Mouse (Mus musculus): ENCODE measurements around the gene Adgrg1. TPM values are rescaled to one million over a fixed set of nuclear protein-coding genes. Genes with fewer than 3 reads are reported as not detected.
"Not testable (repeated sequence)": the region's sequence is repeated elsewhere in the genome, so short reads cannot be mapped to it uniquely, and the experiment has no call there.

The Adgrg1 gene
- total RNA-seq, 4 experiments from 2014 or later = 81.5 to 97.4 (median 90.2) TPM

DNA sequence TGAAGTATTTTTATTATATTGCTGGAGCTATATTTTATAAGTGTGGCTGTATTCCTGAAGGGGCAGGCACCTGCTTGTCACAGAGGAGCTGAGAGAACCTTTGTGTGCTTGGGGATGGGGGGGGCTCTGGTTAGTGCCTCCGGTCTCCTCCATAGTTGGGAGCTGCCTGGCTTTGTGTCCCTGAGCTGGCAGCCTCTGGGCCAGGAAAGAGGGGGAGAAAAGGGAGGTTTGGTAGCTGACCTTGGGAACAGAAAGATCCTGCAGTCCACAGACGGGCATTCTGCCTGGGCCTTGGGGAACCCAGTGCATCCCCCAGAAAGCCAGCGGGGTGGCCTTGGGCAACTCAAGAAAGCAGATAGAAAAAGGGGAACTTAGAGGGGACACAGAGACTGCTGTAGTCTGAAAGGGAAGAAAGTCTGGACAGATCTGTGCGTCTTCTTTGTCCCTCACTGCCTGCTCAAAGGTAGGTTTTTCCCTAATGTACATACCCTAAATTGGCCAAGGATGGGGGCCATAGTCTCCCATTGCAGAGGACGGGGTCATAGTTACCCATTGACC, 20.9 kb downstream of the Adgrg1 start:
- DNase-seq (ENCODE audit: low spot score in 2 of 2) = no peak

DNA sequence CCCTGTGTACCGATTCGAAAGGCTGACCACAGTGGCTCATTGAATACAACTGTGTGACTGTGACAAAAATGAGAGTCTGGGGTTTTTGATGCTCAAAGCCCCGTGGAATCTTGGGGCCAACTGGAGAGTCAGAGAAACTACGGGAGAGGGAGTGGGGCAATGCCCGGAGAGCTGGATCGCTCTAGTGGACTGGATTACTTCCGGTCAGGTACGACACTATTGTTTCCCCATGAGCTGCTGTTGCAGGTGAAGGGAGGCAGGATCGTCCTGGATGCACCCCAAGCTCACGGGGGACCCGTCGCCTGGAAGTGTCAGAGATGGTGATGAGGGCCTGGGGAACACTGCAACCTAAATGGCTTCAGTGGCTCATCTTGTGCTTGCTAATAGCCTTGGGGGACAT, 21.5 kb downstream of the Adgrg1 start:
- DNase-seq (ENCODE audit: low spot score in 2 of 2) = no peak

DNA sequence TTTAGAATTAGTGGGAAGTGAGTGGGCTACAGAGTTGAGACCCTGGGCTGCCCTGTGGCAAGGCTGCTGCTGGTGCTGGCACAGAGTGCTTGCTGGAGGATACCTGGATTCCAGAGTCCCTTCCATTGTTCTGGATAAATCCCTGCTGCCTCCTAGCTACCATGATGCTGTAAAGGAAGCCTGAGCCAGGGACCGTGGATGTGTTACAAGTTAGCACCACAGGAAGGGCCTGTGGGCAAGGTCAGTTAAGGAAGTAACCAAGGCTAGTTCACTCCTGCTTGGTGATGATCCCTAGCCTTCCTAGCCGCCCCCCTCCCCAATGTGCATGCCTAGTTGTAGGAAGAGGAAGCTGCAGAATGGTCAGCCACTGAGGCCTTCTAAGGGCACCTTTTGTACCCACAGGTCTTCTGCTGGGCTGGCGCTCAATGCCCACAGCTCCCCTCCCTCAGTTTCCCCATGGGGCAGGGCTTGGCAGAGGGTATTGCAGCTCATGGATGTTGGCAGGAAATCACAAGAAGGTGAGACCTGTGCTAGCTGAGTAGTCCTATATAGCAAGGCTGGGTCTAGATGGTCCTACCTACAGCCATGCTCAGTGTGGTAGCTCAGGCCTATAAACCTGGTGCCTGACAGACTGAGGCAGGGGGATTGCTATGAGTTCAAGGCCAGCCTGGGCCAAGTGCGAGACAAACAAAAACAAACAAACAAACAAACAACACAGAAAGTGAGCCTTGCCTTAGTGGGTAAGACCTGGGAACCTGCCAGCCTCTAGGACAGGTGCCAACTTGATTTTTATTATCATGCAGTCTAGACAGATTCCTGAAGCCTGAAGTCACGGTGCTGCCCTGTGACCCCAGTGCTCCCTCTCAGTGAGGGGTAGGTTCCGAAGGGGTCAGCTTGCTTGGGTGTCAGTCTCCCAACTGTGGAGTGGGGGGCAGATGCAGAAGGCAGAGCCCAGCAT, 22.6 kb downstream of the Adgrg1 start:
- no peak for DNase-seq (ENCODE audit: low spot score in 2 of 2)

DNA sequence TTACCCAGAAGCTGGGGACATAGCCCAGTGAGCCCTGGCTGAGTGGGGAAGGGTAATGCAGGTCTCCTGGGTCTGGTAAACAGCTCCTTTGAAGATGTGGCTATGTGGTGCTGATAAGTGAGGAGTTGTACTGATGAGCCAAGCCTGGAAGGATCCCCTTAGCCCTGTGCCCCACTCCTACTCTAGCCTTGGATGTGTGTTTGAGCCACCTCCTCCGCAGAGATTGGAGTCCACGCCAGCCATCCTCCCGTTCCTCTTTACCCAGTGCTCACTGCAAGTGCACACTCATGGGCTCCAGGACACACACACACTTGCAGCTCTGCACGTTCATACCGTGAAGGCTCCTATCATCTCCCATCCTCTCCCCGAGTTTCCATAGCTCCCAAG, 23.3 kb downstream of the Adgrg1 start:
- no peak for DNase-seq (ENCODE audit: low spot score in 2 of 2)

- DNase-seq (ENCODE audit: low spot score in 2 of 2) = no peak
These were observed 23.9 kb downstream of the Adgrg1 start for GRCm38 (mm10) chr8:94998431-94998830.

GRCm38 (mm10) chr8:94999004-94999403, 24.5 kb downstream of the Adgrg1 start:
- no peak for DNase-seq (ENCODE audit: low spot score in 2 of 2)

DNA sequence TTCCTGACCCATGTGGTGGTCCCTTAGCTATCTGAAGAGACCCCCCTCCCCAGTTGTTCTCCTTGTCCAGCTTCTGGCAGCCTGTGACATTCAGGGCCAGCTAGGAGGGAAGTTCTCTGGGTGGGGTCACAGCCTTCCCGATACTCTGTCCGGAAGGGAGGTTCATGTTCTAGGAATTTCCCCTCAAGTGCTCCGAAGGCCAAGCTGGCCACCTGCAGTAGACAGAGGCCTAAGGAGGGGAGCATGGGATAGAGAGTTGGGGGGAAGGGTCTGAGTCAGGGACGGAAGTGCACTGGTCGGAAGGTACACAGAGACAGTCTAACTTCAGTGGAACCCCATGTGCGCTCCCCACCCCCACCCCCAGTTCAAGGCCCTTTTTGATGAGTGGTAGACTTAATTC, 25.4 kb downstream of the Adgrg1 start:
- DNase-seq (ENCODE audit: low spot score in 2 of 2) = no peak

GRCm38 (mm10) chr8:95000684-95001083, 26.1 kb downstream of the Adgrg1 start:
- DNase-seq (ENCODE audit: low spot score in 2 of 2) = no peak

DNA sequence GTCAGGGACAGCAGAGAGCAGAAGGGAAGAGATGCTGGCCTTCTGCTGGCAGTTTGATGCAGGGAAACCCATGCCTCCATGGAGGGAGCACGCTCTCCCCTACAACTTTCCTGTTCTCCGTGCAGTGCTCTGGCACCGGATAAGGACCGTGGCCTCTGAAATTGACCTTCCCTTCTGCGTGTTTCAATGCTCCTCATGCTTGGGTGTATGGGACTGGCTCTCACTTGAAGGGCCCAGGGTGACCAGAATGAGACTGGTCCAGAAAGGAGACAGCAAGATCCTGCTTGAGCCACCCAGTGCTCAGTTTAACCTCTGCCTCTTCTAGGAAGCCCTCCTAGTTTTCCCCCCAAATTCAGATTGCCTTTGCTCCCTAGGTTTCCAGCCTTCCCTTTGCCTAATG, 26.6 kb downstream of the Adgrg1 start:
- no peak for DNase-seq (ENCODE audit: low spot score in 2 of 2)

DNA sequence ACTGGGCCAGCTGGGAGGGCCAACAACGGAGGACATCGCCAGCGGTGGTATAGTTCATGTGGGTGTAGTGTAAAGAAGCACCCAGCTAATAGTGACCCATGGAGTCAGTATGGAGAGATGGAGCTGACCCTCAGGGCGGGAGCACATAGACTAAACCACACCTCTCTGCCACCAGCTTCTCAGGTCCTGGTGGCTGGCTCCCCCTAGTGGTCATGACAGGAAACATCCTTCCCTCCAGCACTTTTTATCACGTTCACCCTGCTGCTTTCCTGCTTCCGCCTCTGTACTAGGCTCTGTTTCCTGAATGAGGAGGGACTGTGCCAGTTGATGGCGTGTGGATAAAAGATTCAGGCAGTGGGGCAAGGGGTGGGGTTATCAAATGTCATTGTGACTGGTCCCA, 27.1 kb downstream of the Adgrg1 start:
- peak; percentile 67 to 80 for DNase-seq (ENCODE audit: low spot score in 2 of 2)

DNA sequence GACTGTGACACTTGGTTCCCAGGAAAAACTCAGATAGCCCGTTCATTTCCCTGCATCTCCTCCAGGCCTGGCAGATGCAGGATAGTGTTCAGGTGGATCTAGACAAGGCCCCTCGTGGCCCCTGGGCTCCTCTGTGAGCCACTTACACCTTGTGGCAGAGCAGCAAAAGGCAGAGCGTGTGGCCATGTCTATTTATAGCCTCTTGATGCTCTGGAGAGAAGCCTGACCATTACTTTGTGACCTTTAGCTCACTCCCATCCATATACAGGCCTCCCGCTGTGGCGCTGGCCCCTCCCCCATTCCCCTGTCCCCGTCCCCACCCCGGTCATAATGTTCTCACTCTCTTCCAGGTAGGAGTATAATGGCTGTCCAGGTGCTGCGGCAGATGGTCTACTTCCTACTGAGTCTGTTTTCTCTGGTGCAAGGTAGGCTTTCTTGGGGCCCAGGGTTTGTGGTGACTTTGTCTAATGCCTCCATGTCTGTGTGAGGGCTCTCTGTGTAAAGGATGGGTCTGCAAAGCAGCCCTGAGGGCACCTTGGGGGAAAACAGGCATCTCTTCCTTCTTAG, 27.6 kb downstream of the Adgrg1 start:
- DNase-seq (ENCODE audit: low spot score in 2 of 2) = no peak

GRCm38 (mm10) chr8:95012442-95012919, 37.9 kb downstream of the Adgrg1 start:
- DNase-seq (ENCODE audit: low spot score in 2 of 2) = no peak

DNA sequence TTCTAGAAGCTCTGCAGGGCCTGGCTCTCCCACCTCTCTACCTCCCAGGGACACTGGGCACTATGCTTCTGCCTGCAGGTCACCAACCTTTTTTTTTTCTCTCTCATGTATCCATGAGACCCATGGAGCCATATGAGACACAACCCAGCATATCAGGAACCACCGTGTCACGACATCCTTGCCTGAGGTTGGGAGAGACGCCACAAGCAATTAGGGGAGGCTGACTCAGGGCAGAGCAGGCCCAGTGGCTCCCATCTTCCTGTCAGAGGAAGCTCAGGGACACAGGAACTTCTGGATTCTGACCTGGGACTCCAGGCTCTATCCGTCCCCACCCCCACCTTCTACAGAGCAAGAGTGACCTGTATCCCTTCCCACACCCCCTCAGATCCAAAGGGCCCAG, 41.3 kb downstream of the Adgrg1 start:
- no peak for DNase-seq (ENCODE audit: low spot score in 2 of 2)

DNA sequence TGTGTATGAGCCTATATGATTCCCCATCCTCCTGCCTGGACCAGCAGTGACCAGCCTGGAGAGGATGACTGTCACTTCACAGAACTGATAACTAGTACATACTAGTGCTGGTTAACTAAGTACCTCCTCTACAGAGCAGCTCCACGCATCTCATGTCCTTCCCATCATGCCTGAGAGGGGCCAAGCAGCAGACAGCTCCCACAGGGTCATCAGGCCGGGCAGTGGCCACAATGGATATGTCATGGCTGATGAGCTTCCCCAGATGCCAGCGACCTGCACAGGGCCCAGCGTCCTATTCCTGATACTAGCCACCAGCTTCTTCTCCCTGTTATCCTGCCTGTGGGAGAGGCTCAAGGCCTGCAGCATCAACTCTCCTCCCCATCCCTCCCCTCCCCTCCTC, 42.1 kb downstream of the Adgrg1 start:
- DNase-seq (ENCODE audit: low spot score in 2 of 2) = no peak

- DNase-seq (ENCODE audit: low spot score in 2 of 2) = no peak
These were observed 42.9 kb downstream of the Adgrg1 start, which contains the start of gene Adgrg3 for GRCm38 (mm10) chr8:95017451-95017850. Gene Adgrg3, plus strand, starts transcription at chr8:95017692.

DNA sequence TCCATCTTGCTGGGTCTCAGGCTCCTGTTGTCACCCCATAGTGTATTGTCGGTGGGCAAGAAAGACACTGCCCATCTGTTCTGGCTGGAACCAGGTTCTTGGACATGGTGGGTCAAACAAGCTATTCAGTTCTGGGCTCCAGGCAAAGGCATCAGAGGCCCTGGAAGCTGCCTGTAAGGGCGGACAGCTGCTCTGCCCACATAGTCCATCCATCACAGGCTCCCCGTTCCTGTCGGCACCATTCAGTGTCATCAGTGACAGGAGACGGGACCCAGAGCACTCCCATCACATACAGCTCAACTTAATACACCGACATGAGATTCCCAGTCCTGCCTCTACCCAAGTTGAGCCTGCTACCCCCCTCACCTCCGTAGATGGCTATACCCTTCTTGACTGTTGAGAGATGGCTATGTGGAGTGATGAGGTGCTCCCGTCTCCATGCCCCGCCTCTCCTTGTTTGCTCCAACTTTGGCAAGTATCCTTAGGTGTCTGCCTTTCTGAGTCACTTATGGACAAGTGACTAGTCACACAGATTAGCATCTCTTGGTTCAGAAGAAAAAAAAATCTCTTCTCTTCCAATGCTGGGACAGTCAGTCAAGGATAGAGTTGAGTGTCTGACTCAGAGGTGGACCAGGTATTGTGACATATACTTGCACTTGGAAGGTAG, 43.6 kb downstream of the Adgrg1 start:
- DNase-seq (ENCODE audit: low spot score in 2 of 2) = no peak

- no peak for DNase-seq (ENCODE audit: low spot score in 2 of 2)
These were observed 45.8 kb downstream of the Adgrg1 start for GRCm38 (mm10) chr8:95020293-95020777.

GRCm38 (mm10) chr8:95020821-95021220, 46.3 kb downstream of the Adgrg1 start:
- no peak for DNase-seq (ENCODE audit: low spot score in 2 of 2)

DNA sequence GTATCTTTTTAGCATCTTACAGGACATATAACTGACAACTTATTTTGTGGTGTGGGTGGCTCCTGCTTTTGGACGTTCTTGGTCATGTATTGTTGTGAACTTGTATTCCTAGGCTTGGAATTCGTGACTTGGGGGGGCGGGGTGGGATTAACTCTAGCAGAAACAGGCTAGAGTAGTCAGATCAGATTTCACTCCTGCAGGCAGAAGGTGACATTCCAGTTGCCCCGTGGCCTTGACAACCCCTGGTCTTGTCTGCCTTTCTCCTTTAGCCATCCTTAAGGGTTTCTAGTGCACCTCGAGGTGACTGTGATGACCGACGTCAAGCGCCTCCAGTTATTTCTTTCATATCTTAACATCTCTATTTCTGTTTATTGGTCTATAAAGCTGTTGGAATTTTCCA, 48.6 kb downstream of the Adgrg1 start:
- DNase-seq (ENCODE audit: low spot score in 2 of 2) = no peak

DNA sequence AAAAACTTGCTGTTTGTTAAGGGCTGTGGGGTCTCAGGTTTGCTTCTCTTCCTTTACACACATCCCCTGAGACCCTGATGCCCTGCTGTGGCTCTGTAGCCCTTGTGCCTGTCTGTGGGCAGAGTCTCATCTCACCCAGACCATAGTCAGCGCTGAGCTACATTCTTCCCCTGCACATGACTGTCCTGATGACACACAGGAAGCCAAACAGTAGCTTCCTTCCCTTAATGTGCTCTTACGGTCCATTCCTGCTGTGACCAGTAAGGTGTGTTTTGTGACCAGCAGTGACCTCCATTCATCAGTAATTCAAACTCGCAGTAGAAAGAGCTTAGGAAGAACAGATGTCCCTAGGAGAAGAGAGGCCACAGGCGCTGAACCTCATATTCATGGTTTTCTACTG, 49.8 kb downstream of the Adgrg1 start:
- no peak for DNase-seq (ENCODE audit: low spot score in 2 of 2)

GRCm38 (mm10) chr8:95025421-95025820, 50.9 kb downstream of the Adgrg1 start:
- DNase-seq (ENCODE audit: low spot score in 2 of 2) = no peak

DNA sequence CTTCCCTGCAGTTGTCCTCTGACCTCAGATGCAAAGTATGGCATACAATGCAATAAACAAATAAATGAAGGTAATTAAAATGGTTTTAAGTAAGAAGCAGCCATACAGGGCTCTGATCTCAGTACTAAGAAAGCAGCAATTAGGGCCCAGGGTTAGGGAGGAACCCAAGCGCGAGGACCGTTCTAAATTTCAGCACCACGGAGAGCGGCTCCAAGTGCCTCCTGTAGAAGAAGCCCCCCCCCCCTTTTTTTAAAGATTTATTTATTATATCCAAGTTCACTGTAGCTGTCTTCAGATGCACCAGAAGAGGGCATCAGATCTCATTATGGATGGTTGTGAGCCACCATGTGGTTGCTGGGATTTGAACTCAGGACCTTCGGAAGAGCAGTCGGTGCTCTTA, 53.8 kb downstream of the Adgrg1 start:
- not testable (repeated sequence) for DNase-seq (ENCODE audit: low spot score in 2 of 2)

Measured in layer of hippocampus, adult 8-10 months (tissue).